ENCODE assay signal across 9 mouse cellular contexts in the genomic region with DNA sequence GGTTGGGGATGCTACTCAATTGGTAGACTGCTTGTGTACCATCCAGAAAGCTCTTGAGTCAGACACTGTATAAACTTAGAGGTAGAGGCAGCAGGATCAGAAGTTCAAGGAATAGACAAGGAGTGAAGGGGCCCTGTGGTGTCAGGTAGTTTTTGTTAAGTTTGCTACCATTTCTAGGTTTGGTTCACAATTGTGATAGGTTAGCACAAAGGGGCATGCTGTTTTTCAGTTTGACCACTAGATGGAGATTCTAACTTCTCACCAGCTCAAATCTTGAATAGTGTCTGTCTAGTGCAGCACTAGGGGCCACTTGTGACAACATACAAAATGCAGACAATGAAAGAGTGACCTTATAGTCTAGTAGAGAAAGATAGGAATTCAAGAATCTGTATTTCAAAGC. TPM values are rescaled to one million over a fixed set of nuclear protein-coding genes. Genes with fewer than 3 reads are reported as not detected.
DNase-seq lines count a peak whose midpoint lies in the region; ATAC-seq and TF ChIP-seq lines count a peak whose summit lies in the region.
"Had no signal": no experiment of that assay in that cellular context is flagged by ENCODE, and none has a peak within 500 bp of the region (broad histone marks: within the 10 kb centered on the region; RNA-seq: fewer than 3 reads in every experiment).

No protein-coding gene starts in this region.

- no peak overlapping the region for H3K9ac ChIP-seq in hindbrain, embryonic 14.5 days
- H3K9ac ChIP-seq in hindbrain, embryonic 13.5 days: no peak overlapping the region
- no peak overlapping the region for H3K9ac ChIP-seq in stomach, postnatal 0 days (ENCODE audit: low read length)
- H3K9ac ChIP-seq: lung, embryonic 15.5 days had no signal

- H3K9me3 ChIP-seq in hindbrain, embryonic 14.5 days (ENCODE audit: control insufficient read depth, low read length): no peaks in the 10 kb centered on the region
- no peaks in the 10 kb centered on the region for H3K9me3 ChIP-seq in hindbrain, embryonic 13.5 days
- H3K9me3 ChIP-seq in stomach, postnatal 0 days (ENCODE audit: control insufficient read depth, low read length): no peaks in the 10 kb centered on the region
- H3K9me3 ChIP-seq: lung, embryonic 15.5 days had no signal

- no peak for TF ChIP-seq EP300 in stomach, postnatal 0 days (optimal IDR thresholded peaks at IDR 0.05)

- no peak overlapping the region for H3K4me3 ChIP-seq in hindbrain, embryonic 14.5 days (replicated peaks; ENCODE audit: low read length)
- H3K4me3 ChIP-seq in hindbrain, embryonic 13.5 days: no peak overlapping the region
- no peak overlapping the region for H3K4me3 ChIP-seq in stomach, postnatal 0 days (ENCODE audit: low read depth, low read length)
- H3K4me3 ChIP-seq: lung, embryonic 15.5 days had no signal

- H3K27ac ChIP-seq in hindbrain, embryonic 14.5 days: no peak overlapping the region
- no peak overlapping the region for H3K27ac ChIP-seq in hindbrain, embryonic 13.5 days
- H3K27ac ChIP-seq in stomach, postnatal 0 days (replicated peaks): no peak overlapping the region
- H3K27ac ChIP-seq: lung, embryonic 15.5 days had no signal

- no peak overlapping the region for H3K4me2 ChIP-seq in hindbrain, embryonic 14.5 days (replicated peaks)
- no peak overlapping the region for H3K4me2 ChIP-seq in hindbrain, embryonic 13.5 days
- no peak overlapping the region for H3K4me2 ChIP-seq in stomach, postnatal 0 days (replicated peaks; ENCODE audit: low read depth)
- H3K4me2 ChIP-seq: lung, embryonic 15.5 days had no signal

- DNase-seq in hindbrain, embryonic 14.5 days (ENCODE audit: low spot score): peak; percentile 78
- peak; percentile 69 for DNase-seq in thymus, postnatal 0 days (ENCODE audit: low spot score)
- no peak for DNase-seq in thymus, postnatal 36 days
- DNase-seq in embryo, embryonic 10.5 days (ENCODE audit: low spot score): peak; percentile 81
- DNase-seq in stomach, postnatal 0 days (ENCODE audit: low spot score): no peak
- DNase-seq in gastrocnemius, adult 8-10 months (ENCODE audit: low spot score in 2 of 2): no peak
- no peak for DNase-seq in adrenal gland, adult 8-10 months

- H3K36me3 ChIP-seq in hindbrain, embryonic 14.5 days (replicated peaks; ENCODE audit: control insufficient read depth, insufficient read depth): no peaks in the 10 kb centered on the region
- no peaks in the 10 kb centered on the region for H3K36me3 ChIP-seq in hindbrain, embryonic 13.5 days
- no peaks in the 10 kb centered on the region for H3K36me3 ChIP-seq in stomach, postnatal 0 days (ENCODE audit: control insufficient read depth, insufficient read depth, low read length)
- H3K36me3 ChIP-seq: lung, embryonic 15.5 days had no signal

- 0 out of 2 replicates have a peak, but pooled peaks have one; percentile 19 for ATAC-seq in hindbrain, embryonic 14.5 days (ENCODE audit: low FRiP score)
- ATAC-seq in hindbrain, embryonic 13.5 days (ENCODE audit: low FRiP score): no peak
- no peak for ATAC-seq in stomach, postnatal 0 days (ENCODE audit: low FRiP score, low TSS enrichment)

- peaks cover 13% of the 10 kb centered on the region for H3K4me1 ChIP-seq in hindbrain, embryonic 14.5 days (replicated peaks; ENCODE audit: control insufficient read depth, insufficient read depth, low read length)
- H3K4me1 ChIP-seq in hindbrain, embryonic 13.5 days (replicated peaks): peaks cover 13% of the 10 kb centered on the region
- no peaks in the 10 kb centered on the region for H3K4me1 ChIP-seq in stomach, postnatal 0 days (replicated peaks; ENCODE audit: control insufficient read depth, insufficient read depth)

- peak; percentile 88 for TF ChIP-seq CTCF in stomach, postnatal 0 days (IDR thresholded peaks at IDR 0.05; ENCODE audit: low read depth)

- H3K27me3 ChIP-seq in hindbrain, embryonic 14.5 days (ENCODE audit: control insufficient read depth, insufficient read depth, low read length): no peaks in the 10 kb centered on the region
- no peaks in the 10 kb centered on the region for H3K27me3 ChIP-seq in hindbrain, embryonic 13.5 days
- no peaks in the 10 kb centered on the region for H3K27me3 ChIP-seq in stomach, postnatal 0 days (ENCODE audit: control insufficient read depth, insufficient read depth, low read length)
- H3K27me3 ChIP-seq: lung, embryonic 15.5 days had no signal

RNA-seq across cellular contexts. Expression of gene Nedd4, which starts 27.0 kb away (rescaled TPM):
- 478 and 513 TPM in 2 replicates for polyA plus RNA-seq in hindbrain, embryonic 14.5 days (2014; fragmentation: Nextera tagmentation; extraction: Ambion mirVana)
- 514 and 518 TPM in 2 replicates for polyA plus RNA-seq in hindbrain, embryonic 13.5 days (2015; fragmentation: Nextera tagmentation; extraction: Ambion mirVana)
- polyA plus RNA-seq in thymus, postnatal 0 days (2015; fragmentation: Nextera tagmentation; extraction: Ambion mirVana): 159 and 162 TPM in 2 replicates
- polyA plus RNA-seq in stomach, postnatal 0 days (2015; fragmentation: Nextera tagmentation; extraction: Ambion mirVana): 175 and 195 TPM in 2 replicates
- total RNA-seq in gastrocnemius, adult 8-10 months (2022): 100 to 1,000 TPM; 286 to 317 (median 309) TPM
- total RNA-seq in adrenal gland, adult 8-10 months (2022): 100 to 1,000 TPM; 380 to 518 (median 475) TPM

Comparison
In these comparisons a context has a peak if more than half of its experiments do, and no peak if none do; other contexts are left out.
1. DNase-seq: peak in hindbrain, embryonic 14.5 days (single experiment), thymus, postnatal 0 days (single experiment) and embryo, embryonic 10.5 days (single experiment); none in thymus, postnatal 36 days (0 of 2), stomach, postnatal 0 days (single experiment), gastrocnemius, adult 8-10 months (0 of 2) and adrenal gland, adult 8-10 months (single experiment).